Mouse (Mus musculus): ENCODE data around the gene 1700067K01Rik.

DNA sequence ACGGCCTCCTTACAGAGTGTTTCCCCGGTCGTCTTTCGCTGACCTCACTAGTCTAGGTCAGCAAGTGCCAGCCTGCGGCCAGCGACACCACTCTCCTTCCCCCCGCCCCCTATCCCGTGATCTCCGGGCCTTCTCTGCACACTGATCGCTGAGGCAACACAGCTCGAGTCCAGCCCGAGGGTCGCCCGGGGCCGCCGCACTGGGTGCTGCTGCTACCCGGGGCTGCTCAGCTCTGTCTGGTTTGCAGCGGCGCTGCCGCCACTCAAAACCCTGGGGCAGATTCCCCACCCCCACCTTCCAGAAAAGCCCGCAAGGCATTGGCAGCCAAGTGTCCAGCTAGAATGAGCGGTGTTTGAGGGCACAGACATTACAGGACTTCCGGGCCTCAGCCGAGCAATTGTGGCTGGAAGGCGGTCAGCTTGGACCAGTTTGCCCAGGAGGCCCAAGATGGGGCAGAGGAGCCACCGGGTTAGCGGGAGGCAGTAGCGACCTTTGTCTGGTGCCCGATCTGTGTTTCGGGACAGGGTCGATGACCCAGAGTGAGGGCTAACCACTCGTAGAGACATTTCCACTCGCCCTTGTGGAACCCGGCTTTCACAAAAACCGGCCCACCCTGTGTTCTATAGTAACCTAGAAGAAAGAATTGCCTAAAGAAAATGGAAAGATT lies 11.3 kb downstream of the 1700067K01Rik start:
- TF ChIP-seq POLR2AphosphoS2 (IDR thresholded peaks at IDR 0.05; ENCODE audit: insufficient read length, low read depth) (no peak), POLR2A (IDR thresholded peaks at IDR 0.05; ENCODE audit: insufficient read length, low read depth) (no peak), MAX (IDR thresholded peaks at IDR 0.05; ENCODE audit: low read depth) (no peak), USF1 (IDR thresholded peaks at IDR 0.05; ENCODE audit: low read depth) (no peak), TCF12 (IDR thresholded peaks at IDR 0.05; ENCODE audit: insufficient read depth, poor library complexity, severe bottlenecking) (no peak), E2F4 (IDR thresholded peaks at IDR 0.05; ENCODE audit: insufficient read depth) (no peak)

All from myocyte (in vitro differentiated cells).